Mouse (Mus musculus) left cerebral cortex, adult 8-10 months (tissue): ENCODE results near the gene Taf8. TPM values are rescaled to one million over a fixed set of nuclear protein-coding genes. Genes with fewer than 3 reads are reported as not detected.
"Not testable (repeated sequence)": the region's sequence is repeated elsewhere in the genome, so short reads cannot be mapped to it uniquely, and the experiment has no call there.

ENCODE experiments used
- DNase-seq, 2 experiments: peaks; one replicate each; pipeline ENCODE4 v3.0.0; 2022; ENCODE audit warnings: low spot score in 2 of 2
- total RNA-seq, 4 experiments: library from RNA; stranded (reverse); gene quantifications; 2 replicates each; pipeline ENCODE4 v1.2.4; 2022

The Taf8 gene
- total RNA-seq, 4 experiments from 2014 or later, result 17.6 to 22.3 (median 19.1) TPM

DNA sequence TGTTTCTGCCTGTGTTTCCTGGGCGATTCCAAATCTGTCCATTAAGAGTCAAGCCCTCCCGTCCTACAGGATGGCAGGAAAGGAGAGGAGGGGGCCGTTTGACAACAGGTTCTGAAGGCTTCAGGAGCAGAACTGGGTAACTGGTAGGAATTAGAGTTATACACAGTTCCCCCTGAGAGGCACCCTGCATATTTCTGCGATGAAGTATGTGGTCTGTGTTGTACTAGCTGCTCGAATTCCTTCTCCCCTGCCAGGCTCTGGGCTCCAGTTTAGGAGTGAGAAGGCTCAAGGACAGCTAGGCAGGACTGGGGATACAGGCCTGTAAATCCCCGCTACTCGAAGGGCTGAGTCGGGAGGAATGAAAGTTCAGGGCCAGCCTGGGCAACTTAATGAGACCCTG is 16.1 kb upstream of the Taf8 start:
- no peak for DNase-seq

DNA sequence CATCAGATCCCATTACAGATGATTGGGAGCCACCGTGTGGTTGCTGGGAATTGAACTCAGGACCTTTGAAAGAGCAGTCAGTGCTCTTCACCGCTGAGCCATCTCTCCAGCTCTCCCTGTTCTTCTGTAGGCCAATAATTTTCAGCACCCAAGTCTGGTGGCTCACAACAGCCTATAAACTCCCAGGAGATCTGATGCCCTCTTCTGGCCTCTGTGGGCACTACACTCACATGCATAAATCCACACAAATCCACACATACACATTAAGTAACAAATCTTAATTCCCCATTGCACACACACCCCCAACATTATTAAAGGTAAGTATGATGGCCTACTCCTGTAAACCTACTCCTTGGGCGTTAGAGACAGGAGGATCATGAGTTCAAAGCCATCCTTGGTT is 14.1 kb upstream of the Taf8 start:
- DNase-seq, result no peak

- no peak for DNase-seq
These were observed 13.2 kb upstream of the Taf8 start for GRCm38 (mm10) chr17:47515180-47515844.

GRCm38 (mm10) chr17:47512956-47513775 is 11.1 kb upstream of the Taf8 start:
- DNase-seq, result no peak

GRCm38 (mm10) chr17:47511111-47512020 is 9.3 kb upstream of the Taf8 start:
- DNase-seq, result peak; percentile 94 to 97

- DNase-seq, result no peak
These were observed 7.1 kb upstream of the Taf8 start for GRCm38 (mm10) chr17:47509031-47509705.

DNA sequence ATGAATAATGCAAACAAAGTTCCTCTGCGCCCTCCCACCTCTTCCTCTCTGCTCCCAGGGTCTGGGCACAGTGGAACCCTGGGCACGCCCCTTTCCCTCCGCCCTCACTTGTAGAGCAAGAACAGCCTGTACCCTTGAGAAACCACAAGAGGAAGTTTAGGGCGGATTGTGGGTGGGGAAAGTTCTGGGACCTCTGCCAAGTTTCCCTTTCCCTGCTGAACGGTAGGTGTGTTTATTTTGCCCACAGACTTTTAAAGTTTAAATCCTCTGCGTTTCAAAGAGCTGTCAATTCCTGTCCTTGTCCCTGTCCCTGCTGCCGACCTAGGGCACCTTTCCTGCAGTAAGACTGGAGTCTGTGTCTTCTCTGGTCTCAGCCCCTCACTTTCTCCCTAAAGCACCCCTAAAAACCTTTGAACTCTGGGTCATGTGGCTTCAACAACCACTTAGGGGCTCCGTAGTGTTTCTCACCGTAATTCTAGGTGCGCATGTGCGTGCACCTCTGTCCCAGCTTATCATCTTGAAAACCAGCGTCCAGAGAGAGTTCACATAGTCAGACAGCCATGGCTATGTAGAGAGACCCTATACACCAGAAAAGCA is 6.0 kb upstream of the Taf8 start:
- peak; percentile 72 to 88 for DNase-seq

GRCm38 (mm10) chr17:47507523-47507922 is 5.4 kb upstream of the Taf8 start:
- no peak for DNase-seq

GRCm38 (mm10) chr17:47506697-47507096 is 4.6 kb upstream of the Taf8 start:
- no peak for DNase-seq

- DNase-seq, result no peak
These were observed 4.0 kb upstream of the Taf8 start for GRCm38 (mm10) chr17:47506042-47506441.

DNA sequence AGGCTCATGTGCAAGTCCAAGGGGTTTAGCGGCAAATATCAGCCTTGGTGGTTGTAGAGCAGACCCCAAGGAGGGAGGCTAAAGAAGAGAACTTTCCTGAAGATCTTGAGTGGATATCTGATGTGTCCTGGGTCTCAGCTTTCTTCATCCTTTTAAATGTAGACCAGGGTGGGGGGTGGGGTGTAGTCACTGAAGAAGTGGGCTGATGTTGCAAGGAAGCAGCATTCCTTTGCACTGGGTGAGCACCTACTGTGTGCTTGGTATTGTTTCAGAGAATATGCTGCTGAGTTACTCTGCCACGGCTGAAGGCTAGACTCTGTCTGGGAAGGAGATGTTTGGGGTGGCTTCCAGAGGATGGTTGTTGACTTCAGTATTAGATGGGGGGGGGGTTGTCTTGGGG is 3.5 kb upstream of the Taf8 start:
- no peak for DNase-seq

DNA sequence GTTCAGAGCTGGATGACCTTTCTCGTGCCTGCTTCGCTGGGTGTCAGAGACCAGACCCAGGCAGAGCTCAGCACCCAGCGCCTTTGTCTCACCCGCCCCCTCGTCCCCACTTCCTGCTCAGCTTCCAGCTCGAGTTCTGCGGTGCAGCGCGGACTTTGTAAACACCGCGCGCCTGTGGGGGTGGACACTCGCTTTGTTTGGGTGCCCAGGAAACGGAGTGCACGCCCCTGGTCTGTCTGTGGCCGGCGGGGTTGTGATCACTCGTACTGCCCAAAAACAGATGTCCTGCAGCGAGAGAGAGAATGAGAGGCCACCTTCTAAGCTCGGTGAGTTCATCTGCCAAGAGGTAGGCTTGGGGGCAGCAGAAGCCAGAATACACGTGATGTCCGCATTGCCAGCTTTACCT is 2.9 kb upstream of the Taf8 start, which contains the start of gene Ccnd3:
Gene Ccnd3 (plus strand): TSS at position 111 of the 406 bp plus-strand sequence.
- peak; percentile 35 to 47 for DNase-seq

DNA sequence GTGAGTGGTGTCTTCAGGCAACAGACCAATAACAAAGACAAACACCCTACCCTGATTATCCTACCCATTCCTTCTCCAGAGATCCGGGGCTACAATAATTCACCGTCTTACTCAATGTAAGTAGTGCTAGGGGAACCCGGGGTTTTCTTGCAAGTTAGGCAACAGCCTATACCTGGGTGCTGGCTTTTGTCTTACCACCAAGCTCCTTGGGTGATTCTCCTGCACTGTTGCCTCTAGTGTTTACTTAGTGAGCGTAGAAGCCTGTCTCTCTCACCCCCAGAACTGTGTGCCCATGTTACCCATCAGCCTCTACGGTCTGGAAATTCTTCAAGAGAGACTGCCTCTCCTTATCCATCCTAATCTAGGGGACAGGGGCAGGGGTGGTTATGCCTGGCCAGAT is 2.1 kb upstream of the Taf8 start:
- no peak for DNase-seq

GRCm38 (mm10) chr17:47503689-47504088 is 1.6 kb upstream of the Taf8 start:
- no peak for DNase-seq

- DNase-seq, result not testable (repeated sequence)
These were observed 584 bp upstream of the Taf8 start for GRCm38 (mm10) chr17:47502707-47503045.

GRCm38 (mm10) chr17:47501531-47501930 is 561 bp downstream of the Taf8 start:
- no peak for DNase-seq

DNA sequence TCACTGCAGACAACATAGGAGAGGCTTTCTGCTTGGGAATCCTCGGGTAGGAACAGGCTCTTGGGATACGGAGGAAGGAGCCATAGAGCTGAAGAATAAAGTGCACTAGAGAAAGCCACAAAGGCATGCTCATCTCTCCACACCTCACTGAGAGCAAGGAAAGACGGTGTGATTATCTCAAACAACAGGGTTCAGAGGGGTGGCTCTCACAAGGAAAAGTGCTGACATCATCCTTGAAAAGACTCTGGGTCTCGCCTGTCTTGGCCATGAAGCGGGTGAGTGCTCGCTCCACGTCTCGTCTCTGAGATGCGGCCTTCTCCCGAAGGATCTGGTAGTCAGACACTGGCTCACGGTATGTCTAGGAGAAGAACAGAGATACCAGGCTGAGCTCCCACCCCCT is 8.0 kb downstream of the Taf8 start:
- DNase-seq, result no peak

- DNase-seq, result no peak
These were observed 8.4 kb downstream of the Taf8 start for GRCm38 (mm10) chr17:47493653-47494052.

- DNase-seq, result no peak
These were observed 9.4 kb downstream of the Taf8 start for GRCm38 (mm10) chr17:47492731-47493130.

DNA sequence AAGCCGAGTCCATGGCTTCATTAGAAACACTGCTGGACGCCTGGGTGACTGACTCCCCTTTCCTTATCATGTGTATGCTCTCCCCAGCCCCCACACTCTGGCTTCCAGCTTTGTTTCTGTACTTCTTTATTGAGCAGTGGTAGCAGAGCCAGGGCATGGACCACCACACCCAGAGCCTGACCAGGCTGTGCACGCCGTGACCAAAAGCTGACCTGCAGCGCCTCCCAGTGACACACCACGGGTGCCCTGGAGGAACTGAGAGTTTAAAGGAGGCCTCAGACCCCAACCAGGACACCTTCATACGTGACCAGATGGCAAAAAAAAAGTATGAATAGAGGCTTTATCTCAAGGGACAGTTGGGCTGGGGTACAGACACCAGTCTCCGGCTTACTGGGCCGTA is 11.3 kb downstream of the Taf8 start:
- DNase-seq, result no peak

DNA sequence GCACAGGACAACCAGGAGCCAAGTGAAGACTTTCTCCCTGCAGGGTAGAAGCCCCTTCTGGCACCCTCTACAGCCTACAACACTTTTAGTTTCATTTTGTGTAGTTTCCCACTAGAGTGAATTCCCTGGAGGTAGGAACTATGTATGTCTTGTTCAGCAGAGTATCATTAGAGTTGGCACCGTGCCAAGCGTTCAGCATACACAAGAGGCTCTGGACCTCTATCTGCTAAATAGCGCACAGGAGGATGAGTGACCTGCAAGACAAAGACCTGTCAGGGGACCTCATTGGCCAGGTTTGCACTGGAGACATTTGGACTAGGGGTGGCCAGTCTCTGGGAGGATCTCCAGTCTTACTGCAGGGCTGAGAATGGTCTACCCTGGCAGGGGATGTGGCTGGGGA is 16.3 kb downstream of the Taf8 start:
- DNase-seq, result no peak
